Mouse (Mus musculus) layer of hippocampus, adult 6 months (tissue): ENCODE data around the gene Heca. TPM values are rescaled to one million over a fixed set of nuclear protein-coding genes. Genes with fewer than 3 reads are reported as not detected.

Experiments
- long read RNA-seq, 2 experiments: library from polyadenylated mRNA; unstranded; transcript quantifications; one replicate each; pipeline ENCODE4 v2.0.0; 2019 to 2020
- polyA plus RNA-seq: library from polyadenylated mRNA; unstranded; fragments of <200 nt; fragmentation: Nextera tagmentation; gene quantifications from 2 replicates; pipeline ENCODE4 v1.2.3, GENCODE M21; 2021

Gene Heca
- 2.6 TPM in 2 replicates for polyA plus RNA-seq
- long read RNA-seq, experiment 1, partial matches to known transcripts: 2 of 11 reads
- long read RNA-seq, experiment 1, other reads (novel, unspliced or antisense): 9 of 11 reads
- long read RNA-seq, experiment 2, partial matches to known transcripts: 7 of 17 reads
- long read RNA-seq, experiment 2, other reads (novel, unspliced or antisense): 10 of 17 reads

DNA sequence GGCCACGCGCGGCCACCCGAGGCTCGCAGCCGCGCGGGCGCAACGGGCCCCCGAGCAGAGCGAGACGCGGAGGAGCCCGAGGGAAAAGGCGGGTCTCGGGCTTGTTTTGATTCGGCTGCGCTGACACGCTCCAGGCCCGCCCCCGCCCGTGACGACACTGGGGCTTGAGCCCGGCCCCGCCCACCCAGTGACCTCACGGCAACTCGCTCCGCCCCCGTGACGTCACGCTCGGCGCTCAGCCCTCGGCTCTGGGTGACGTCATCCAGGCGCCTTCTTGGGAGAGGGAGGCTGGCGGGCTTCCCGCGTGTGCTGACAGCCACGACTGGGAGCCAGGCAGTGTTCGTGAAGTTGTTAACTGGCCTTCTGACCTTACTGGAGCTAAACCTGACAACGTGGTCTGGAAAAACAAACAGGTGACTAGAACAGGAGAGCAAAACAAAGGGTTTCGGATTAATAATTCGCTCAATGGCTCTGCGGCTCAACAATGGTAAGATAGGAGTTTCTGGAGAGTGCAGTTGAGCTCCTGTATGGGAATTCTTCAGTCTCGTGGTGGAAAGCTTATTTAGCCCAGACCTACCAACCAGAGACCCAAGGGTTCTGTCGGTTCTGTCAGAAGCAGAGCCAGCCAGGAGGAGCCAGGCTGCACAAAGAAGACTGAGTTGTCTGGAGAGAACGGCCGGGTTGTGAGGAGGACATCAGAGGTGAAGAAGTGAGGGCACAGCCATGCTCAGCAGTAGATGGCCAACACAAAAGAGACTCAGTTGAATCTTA lies at the start of gene Heca:
Heca (minus strand) TSS at position 108 of the 771 bp plus-strand sequence.

Other genes with a start within 250 kb of the Heca start
- 18.4 and 22.4 TPM in 2 replicates for gene Cited2, start 224.8 kb downstream of the Heca start, polyA plus RNA-seq
- gene Txlnb, start 151.8 kb downstream of the Heca start, polyA plus RNA-seq: 0.73 and 1.3 TPM in 2 replicates
- 50.6 and 50.9 TPM in 2 replicates for gene Abracl, start 75.2 kb upstream of the Heca start, polyA plus RNA-seq
- 7.2 and 8.8 TPM in 2 replicates for gene Reps1, start 107.8 kb upstream of the Heca start, polyA plus RNA-seq